Mouse (Mus musculus): ENCODE measurements around the gene Muc1.

Gene Muc1

DNA sequence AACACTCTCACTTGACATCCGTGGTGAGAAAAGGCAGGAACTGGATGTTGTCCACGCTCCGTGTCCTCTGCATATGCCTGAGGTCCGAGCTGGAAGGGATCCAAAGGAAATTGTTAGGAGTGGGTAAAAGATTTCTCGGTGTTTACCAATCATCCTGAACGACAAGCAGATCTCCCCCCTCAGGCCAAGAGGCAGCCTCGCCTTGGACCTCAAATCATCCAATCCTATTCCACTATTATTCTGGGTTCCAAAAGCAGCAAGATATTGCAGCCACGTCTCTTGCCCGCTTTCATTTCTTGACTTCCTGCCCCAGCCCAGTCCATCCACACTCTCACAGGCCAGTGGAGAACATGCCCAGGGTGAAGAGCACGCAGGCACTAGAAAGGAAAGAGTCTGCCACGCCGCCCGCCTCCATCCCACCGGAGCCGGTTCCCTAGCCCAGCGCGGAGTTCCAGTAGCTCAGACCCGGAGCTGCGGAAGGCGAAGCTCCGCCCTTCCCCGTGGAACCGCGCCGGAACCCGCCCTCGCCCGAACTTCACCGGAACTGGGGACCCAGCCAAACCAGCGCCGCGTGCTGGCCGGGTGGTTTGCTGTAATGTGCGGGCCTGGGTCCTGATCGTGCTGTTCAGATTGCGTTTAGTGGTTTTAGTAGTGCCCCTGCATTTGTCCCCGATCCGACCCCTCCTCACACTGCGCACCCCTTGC is 41.3 kb downstream of the Muc1 start, which contains the start of gene Slc50a1:
Gene Slc50a1 (minus strand): TSS at position 520 of the 705 bp plus-strand sequence.
- DNase-seq (ENCODE audit: low spot score in 2 of 2), result peak; percentile 83 to 85

DNA sequence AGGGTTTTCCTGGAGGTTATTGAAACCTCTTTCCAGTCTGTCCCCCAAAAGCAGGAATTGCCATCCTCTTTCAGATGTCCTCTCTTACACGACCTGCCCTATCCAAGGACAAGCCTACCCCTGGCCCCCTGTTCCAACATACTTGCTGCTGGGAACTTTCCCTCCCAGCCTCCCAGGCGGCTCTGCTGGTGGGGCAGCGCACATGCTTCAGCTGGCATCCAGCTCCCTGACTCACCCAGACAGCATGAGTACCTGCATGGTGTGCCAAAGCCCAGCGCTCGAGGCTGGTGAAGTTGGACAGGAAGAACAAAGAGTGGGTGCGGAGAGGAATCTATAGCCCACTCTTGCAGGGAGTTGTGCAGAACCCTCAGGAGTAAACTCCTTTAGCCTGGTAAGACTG is 42.0 kb downstream of the Muc1 start:
- peak; percentile 68 to 74 for DNase-seq (ENCODE audit: low spot score in 2 of 2)

DNA sequence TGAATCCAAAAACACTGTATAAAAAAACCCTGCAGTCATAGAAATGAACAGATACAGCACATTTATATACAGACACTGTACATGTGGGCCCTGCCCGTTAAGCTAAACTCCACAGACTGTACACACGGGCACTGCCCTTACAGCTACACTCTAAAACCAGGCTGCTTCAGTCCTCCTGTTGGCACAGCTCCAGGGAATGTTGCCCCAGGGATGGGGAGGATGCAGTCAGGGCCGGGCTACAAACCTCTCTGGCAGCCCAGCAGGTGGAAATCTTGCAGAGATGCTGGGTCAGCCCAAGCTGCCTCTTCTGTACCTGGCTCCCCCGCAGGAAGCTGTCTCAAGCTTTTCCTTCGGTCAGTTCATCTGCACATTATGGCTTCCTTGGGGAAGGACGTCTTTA is 42.9 kb downstream of the Muc1 start:
- no peak for DNase-seq (ENCODE audit: low spot score in 2 of 2)

DNA sequence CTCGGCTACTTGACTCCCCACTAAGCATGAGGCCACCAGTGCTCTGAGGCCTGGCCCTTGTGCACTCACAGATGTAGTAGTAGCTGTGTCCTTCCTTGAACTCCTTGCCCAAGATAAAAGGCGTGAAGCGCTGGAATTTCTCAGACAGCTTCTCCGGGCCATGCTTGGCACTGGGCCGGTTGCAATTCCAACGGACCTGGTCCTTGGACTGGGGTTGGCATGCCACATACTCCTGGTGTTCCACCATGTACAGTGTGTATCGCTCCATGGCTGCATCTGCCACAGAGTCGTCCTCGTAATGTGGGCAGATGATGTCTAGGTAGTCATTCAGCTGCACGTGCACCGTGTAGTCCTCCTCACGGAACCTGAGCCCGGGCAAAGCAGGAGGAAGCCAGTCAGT is 47.2 kb downstream of the Muc1 start:
- DNase-seq (ENCODE audit: low spot score in 2 of 2), result no peak

DNA sequence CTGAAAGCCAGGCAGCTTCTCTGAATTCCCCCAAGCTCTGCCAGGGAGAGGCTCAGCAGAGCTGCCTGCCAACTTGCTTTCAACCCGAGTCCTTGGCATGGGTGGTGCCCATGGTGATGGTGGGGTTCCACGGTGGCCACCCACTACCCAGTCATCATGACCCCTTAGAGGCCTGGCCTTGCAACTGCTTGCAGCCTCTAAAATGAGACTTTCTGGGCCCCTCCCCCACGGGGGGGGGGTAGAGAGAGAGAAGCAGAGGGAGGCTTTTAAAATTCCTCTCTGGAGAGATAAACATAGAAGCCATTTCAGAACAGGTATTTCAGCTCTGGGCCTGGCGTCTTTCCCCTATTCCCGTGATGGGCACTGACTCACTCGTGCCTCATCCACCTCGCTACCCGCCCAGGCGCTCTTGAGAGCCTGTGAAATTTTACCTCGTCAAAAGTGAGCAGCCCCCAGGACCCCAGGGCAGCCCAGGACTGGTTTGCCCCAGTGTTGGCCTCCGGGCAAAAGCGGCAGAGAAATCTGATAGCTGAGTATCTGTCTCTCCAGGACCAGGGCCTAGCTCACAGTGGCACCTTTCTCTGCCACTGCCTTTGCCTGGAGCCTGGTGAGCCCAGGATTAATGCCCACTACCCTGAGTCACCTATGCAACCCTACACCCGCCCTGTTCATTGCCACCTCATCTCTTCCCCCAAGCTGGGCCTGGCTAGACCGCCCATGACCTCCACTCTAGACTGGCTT is 48.6 kb downstream of the Muc1 start:
- no peak for DNase-seq (ENCODE audit: low spot score in 2 of 2)

DNA sequence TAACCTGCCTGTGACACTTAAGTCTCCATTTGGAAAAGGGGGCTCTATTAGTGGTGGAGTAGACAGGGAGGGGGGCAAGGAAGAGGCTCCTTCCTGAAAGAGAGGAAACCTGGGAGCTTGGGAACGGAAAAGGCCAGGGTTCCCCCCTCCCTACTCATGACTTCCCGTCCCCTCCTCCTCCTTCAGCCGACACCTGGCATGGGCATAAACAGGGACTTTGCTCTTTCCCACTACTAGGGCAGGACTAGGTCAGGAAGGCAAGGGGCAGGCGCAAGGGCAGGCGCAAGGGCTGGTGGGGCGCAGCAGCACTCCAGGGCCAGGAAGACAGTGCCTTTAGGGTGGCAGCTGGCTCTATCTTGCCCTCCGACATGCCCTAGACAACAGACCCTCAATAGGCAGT is 49.2 kb downstream of the Muc1 start:
- no peak for DNase-seq (ENCODE audit: low spot score in 2 of 2)

DNA sequence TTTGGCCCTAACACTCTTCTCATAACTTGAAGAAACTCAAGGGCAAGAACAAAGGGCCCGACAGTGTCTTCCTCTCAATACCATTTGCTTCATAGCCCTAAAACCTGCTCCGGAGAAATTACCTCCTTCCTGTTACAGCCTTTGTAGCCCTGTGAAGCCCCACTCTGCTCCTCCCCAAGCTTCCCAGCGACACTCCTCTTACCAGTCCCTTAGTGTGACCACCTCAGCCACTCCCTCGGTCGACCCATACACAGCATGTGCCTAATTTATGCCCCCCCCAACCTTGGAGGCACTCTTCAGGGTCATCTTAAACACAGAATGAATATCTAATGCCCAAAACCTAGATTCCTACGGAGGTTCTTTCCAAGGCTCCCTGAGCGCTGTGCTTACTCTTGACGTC is 49.8 kb downstream of the Muc1 start:
- no peak for DNase-seq (ENCODE audit: low spot score in 2 of 2)

DNA sequence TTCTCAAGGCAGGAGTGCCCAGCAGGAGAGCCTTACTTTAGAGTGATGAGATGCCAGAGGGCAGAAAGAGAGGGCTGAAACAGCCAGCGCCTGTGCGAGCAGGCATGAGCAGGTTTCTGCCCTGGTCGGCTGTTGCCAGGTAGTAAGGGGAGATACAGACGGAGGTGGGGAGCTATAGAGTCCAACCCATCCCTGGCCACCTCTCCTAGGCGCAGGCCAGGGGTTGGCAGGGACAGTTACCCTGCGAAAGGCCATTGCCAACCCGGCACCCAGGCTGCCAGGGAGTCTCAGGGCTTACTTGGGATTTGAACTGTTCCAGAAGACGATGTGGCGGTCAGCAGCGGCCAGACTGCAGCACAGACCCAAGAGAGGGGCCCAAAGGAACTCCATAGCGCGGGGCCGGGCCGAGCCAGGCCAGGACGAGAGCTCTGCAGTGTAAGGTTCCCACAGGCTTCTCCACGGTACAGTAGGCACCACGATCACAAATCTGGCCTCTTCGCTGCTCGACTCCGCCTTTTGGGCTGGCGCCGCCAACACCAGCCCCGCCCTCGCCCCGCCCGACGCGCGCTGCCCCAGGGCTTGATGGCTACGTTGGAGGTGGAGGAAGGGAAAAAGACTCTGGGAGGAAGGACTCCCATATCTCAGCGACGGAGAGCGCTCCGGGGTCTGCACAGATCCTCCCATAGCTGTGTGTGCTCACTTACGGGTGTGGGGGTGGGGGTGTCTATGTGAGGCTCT is 50.5 kb downstream of the Muc1 start:
- peak; percentile 78 to 79 for DNase-seq (ENCODE audit: low spot score in 2 of 2)

DNA sequence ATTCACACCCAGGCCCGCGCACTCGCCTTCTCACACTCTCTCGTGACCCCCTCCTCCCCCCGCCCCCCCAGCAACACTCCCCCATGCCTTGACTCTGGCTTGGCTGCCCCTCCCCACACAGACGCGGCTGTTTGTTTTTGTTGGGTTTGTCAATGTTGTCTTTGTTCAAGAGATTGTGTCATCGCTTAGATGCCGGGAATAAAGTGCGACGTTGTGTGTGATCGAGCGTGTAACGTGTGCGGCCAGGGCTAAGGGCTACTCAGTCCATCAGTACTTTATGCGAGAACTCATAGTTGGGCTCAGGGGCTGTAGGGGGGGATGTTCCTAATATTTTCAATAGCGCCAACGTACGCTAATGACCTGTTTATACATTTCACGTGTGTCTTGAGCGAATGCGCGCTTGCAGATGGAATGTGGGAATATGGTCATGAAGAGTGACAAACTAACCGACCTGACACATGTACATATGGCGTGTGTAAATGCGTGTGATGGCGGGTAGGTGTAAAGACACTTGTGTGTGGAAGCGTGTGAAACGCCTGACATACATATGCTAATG is 51.3 kb downstream of the Muc1 start:
- peak in 1 of 2 experiments; percentile 54 for DNase-seq (ENCODE audit: low spot score in 2 of 2)

DNA sequence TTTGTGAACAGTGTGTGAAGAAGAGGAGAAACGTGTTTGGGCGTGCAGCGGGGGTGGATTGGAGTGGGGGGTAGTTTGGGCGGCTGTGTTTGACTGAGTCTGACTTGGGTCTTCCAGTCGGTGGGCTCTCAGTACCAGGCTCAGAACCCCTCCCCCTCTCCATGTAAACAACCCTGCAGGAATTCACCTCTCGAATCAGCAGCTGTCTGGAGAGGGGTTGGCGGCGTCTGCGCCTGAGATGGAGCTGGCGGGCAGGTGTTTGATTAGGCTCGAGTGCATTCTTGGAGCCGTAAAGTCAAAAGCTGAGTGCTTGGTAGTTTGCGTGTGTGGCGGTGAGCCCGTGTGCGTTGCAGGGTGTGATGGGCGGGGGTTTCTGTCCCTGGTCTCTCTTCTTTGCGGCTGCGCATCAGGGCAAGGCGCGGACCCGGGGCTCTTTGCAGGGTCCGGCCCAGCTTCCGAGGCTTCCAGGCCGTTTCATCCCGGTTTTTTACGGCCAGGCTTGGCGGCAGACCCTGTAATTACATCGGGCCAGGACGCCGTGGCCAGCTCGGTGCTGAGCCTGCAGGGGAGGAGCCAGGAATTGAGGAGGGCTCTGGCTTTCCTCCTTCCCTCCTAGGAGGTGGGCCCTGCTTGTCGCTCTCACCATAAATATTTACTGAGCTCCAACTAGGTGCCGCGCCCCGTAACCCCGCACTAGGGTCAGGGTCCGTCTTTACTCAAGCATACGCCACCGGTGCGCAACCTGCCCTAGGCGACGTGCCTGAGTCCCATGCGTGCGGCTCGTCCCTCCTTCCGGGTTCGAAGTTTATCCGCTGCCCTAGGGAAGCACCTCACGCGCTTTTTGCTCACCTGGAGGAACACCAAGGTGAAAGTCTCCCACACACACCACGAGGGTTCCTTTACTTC is 52.0 kb downstream of the Muc1 start, which contains the start of gene Efna1:
Gene Efna1 (minus strand): TSS at position 537 of the 906 bp plus-strand sequence.
- DNase-seq (ENCODE audit: low spot score in 2 of 2), result peak; percentile 36 to 55

DNA sequence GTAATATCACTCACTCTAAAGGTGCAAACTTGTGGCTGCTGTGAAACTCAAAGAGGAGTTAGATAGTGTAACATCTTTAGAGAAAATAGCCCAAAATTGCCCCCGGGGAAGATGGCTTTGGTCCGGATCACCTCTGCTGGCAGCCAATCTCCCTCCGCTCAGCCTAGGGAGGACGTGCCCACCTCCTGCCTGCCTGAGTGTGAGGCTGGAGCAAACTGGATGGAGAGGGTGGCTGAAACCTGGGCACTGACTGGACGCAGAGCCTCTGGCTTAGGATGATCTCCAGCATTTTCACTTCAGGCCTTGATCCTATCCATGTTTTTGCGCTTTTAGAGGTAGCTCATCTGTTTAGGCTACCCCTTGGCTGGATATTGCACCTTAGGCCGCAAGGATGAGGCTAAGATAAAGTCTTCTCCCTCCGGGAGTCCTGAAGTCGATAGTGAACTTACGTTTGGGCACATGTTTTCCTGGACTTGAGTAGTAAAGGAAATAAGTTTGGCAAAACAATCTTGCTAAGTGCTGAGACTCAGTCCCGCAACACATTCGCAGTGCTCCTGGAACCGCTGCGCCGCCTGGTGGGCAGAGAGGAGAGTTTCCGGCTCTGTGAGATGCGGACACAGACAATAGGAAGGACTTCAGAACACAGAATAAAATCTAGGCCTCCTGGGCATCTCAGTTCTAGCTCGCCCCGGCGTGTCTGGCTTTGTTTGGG is 52.9 kb downstream of the Muc1 start:
- peak; percentile 85 to 88 for DNase-seq (ENCODE audit: low spot score in 2 of 2)

DNA sequence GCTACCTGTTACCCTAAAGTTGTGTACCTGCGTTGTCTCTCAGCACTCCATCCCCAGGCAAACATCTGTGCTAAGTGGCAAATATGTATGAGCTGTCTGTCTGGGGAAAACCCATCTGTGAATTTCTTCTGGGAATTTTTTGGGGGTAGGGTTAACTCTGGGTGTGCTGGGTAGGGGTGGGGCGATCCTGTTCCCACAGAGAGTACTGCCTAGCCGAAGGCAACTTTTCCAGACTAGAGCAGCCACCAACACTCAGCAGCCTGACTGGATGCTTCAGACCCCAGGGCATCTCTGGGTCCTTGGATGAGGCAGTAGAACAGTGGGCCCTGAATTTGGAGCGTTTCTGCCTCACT is 53.4 kb downstream of the Muc1 start:
- DNase-seq (ENCODE audit: low spot score in 2 of 2), result no peak

All from right cerebral cortex, adult 2 months (tissue).